Mouse (Mus musculus): Measurements from ENCODE around the gene Tex45. TPM values are rescaled to one million over a fixed set of nuclear protein-coding genes. Genes with fewer than 3 reads are reported as not detected.

Tex45 gene
- polyA plus RNA-seq, 1 experiment from 2014 or later, result not detected

- peak overlapping the region; percentile 93 for H3K27ac ChIP-seq
These were observed 23.2 kb downstream of the Tex45 start for GRCm38 (mm10) chr8:3493845-3494208.

GRCm38 (mm10) chr8:3495578-3496427, 25.1 kb downstream of the Tex45 start:
- Histone ChIP-seq H3K36me3 (peaks cover 39% of the 10 kb centered on the region), H3K4me3 (no peak overlapping the region), H3K27ac (no peak overlapping the region), H3K4me2 (replicated peaks) (no peak overlapping the region), H3K9ac (no peak overlapping the region), H3K27me3 (no peaks in the 10 kb centered on the region), H3K9me3 (replicated peaks) (peaks cover 7% of the 10 kb centered on the region), H3K4me1 (peaks cover 22% of the 10 kb centered on the region)
- 95% methylated on average over 44 of the region's 44 CpGs for WGBS
- no peak for ATAC-seq (ENCODE audit: low FRiP score)

More at GRCm38 (mm10) chr8:3493845-3494208, 23.2 kb downstream of the Tex45 start:
- Histone ChIP-seq H3K9ac (peak overlapping the region; percentile 97), H3K9me3 (replicated peaks) (peaks cover 7% of the 10 kb centered on the region), H3K4me3 (peak overlapping the region; percentile 91), H3K27me3 (no peaks in the 10 kb centered on the region), H3K36me3 (peaks cover 37% of the 10 kb centered on the region), H3K4me2 (replicated peaks) (peak overlapping the region; percentile 73), H3K4me1 (peaks cover 18% of the 10 kb centered on the region)
- 47% methylated on average over 6 of the region's 6 CpGs for WGBS
- peak; percentile 9; the same call in 1 of the 2 replicates for ATAC-seq (ENCODE audit: low FRiP score)

- peaks cover 7% of the 10 kb centered on the region for H3K9me3 ChIP-seq (replicated peaks)
- no peak overlapping the region for H3K9ac ChIP-seq
- H3K4me2 ChIP-seq (replicated peaks), result no peak overlapping the region
- no peak overlapping the region for H3K4me3 ChIP-seq
- no peaks in the 10 kb centered on the region for H3K27me3 ChIP-seq
- no peak overlapping the region for H3K27ac ChIP-seq
- peaks cover 28% of the 10 kb centered on the region for H3K4me1 ChIP-seq
- WGBS, result 90% methylated on average over 15 of the region's 15 CpGs
- H3K36me3 ChIP-seq, result peaks cover 39% of the 10 kb centered on the region
- ATAC-seq (ENCODE audit: low FRiP score), result no peak
These were observed 25.7 kb downstream of the Tex45 start for GRCm38 (mm10) chr8:3496428-3496748.

- Histone ChIP-seq H3K27me3 (no peaks in the 10 kb centered on the region), H3K4me1 (peaks cover 31% of the 10 kb centered on the region), H3K36me3 (peaks cover 39% of the 10 kb centered on the region), H3K4me2 (replicated peaks) (no peak overlapping the region), H3K27ac (no peak overlapping the region), H3K9ac (no peak overlapping the region), H3K4me3 (no peak overlapping the region), H3K9me3 (replicated peaks) (peaks cover 7% of the 10 kb centered on the region)
- no peak for ATAC-seq (ENCODE audit: low FRiP score)
- 91% methylated on average over 3 of the region's 3 CpGs for WGBS
These were observed 27.9 kb downstream of the Tex45 start for GRCm38 (mm10) chr8:3498583-3498982.

- Histone ChIP-seq H3K27me3 (no peaks in the 10 kb centered on the region), H3K9ac (peak overlapping the region; percentile 77), H3K36me3 (peaks cover 34% of the 10 kb centered on the region), H3K4me1 (peaks cover 24% of the 10 kb centered on the region), H3K27ac (peak overlapping the region; percentile 87), H3K4me2 (replicated peaks) (peak overlapping the region; percentile 71), H3K4me3 (peak overlapping the region; percentile 79), H3K9me3 (replicated peaks) (peaks cover 7% of the 10 kb centered on the region)
- WGBS, result 8% methylated on average over 8 of the region's 8 CpGs
- no peak; the same call in 1 of the 2 replicates for ATAC-seq (ENCODE audit: low FRiP score)
These were observed 29.1 kb downstream of the Tex45 start for GRCm38 (mm10) chr8:3499751-3500150.

- peak within 1 kb of the TSS; percentile 79 for H3K4me3 ChIP-seq
- H3K4me2 ChIP-seq (replicated peaks), result peak within 1 kb of the TSS; percentile 71
- peak; percentile 93 for ATAC-seq (ENCODE audit: low FRiP score)
- under 1% methylated on average over 64 of the region's 70 CpGs for WGBS
- peaks cover 24% of the 10 kb centered on the region for H3K4me1 ChIP-seq
- H3K9ac ChIP-seq, result peak within 1 kb of the TSS; percentile 86
- H3K9me3 ChIP-seq (replicated peaks), result peaks cover 7% of the 10 kb centered on the region
- H3K36me3 ChIP-seq, result peaks cover 27% of the 10 kb centered on the region
- H3K27ac ChIP-seq, result peak within 1 kb of the TSS; percentile 87
- no peaks in the 10 kb centered on the region for H3K27me3 ChIP-seq
These were observed 29.8 kb downstream of the Tex45 start, which contains the start of gene Mcoln1 for GRCm38 (mm10) chr8:3500235-3501090. Gene Mcoln1 (plus strand): TSS chr8:3500457.

GRCm38 (mm10) chr8:3502217-3502616, 31.6 kb downstream of the Tex45 start:
- 83% methylated on average over 4 of the region's 4 CpGs for WGBS
- Histone ChIP-seq H3K36me3 (peaks cover 26% of the 10 kb centered on the region), H3K4me2 (replicated peaks) (no peak overlapping the region), H3K9ac (no peak overlapping the region), H3K9me3 (replicated peaks) (no peaks in the 10 kb centered on the region), H3K27me3 (no peaks in the 10 kb centered on the region), H3K4me3 (no peak overlapping the region), H3K27ac (no peak overlapping the region), H3K4me1 (peaks cover 18% of the 10 kb centered on the region)
- no peak for ATAC-seq (ENCODE audit: low FRiP score)

- Histone ChIP-seq H3K27ac (no peak overlapping the region), H3K9ac (no peak overlapping the region), H3K4me1 (no peaks in the 10 kb centered on the region), H3K4me2 (replicated peaks) (no peak overlapping the region), H3K4me3 (no peak overlapping the region), H3K27me3 (no peaks in the 10 kb centered on the region), H3K36me3 (peaks cover 73% of the 10 kb centered on the region), H3K9me3 (replicated peaks) (no peaks in the 10 kb centered on the region)
- 87% methylated on average over 6 of the region's 6 CpGs for WGBS
- ATAC-seq (ENCODE audit: low FRiP score), result no peak
These were observed 37.5 kb downstream of the Tex45 start for GRCm38 (mm10) chr8:3507979-3508754.

GRCm38 (mm10) chr8:3514681-3515247, 44.1 kb downstream of the Tex45 start:
- Histone ChIP-seq H3K9ac (peak overlapping the region; percentile 69; the same call in 1 of the 2 replicates), H3K27ac (peak overlapping the region; percentile 50), H3K4me1 (peaks cover 5% of the 10 kb centered on the region), H3K36me3 (peaks cover 38% of the 10 kb centered on the region), H3K4me2 (replicated peaks) (peak overlapping the region; percentile 94), H3K27me3 (no peaks in the 10 kb centered on the region), H3K9me3 (replicated peaks) (no peaks in the 10 kb centered on the region), H3K4me3 (peak overlapping the region; percentile 52)
- ATAC-seq (ENCODE audit: low FRiP score), result no peak
- WGBS, result 35% methylated on average over 13 of the region's 13 CpGs

GRCm38 (mm10) chr8:3515260-3515671, 44.6 kb downstream of the Tex45 start, which contains the start of gene Pnpla6:
Gene Pnpla6 (plus strand): TSS chr8:3515384.
- peak within 1 kb of the TSS; percentile 94 for H3K4me2 ChIP-seq (replicated peaks)
- peaks cover 33% of the 10 kb centered on the region for H3K36me3 ChIP-seq
- peaks cover 5% of the 10 kb centered on the region for H3K4me1 ChIP-seq
- WGBS, result 0% methylated on average over 24 of the region's 25 CpGs
- H3K9ac ChIP-seq, result peak within 1 kb of the TSS; percentile 69
- H3K9me3 ChIP-seq (replicated peaks), result no peaks in the 10 kb centered on the region
- peak; percentile 63 for ATAC-seq (ENCODE audit: low FRiP score)
- peak within 1 kb of the TSS; percentile 69 for H3K27ac ChIP-seq
- peak within 1 kb of the TSS; percentile 52 for H3K4me3 ChIP-seq
- no peaks in the 10 kb centered on the region for H3K27me3 ChIP-seq

- H3K9ac ChIP-seq, result peak overlapping the region; percentile 69
- H3K4me3 ChIP-seq, result peak overlapping the region; percentile 52
- ATAC-seq (ENCODE audit: low FRiP score), result peak; percentile 57
- WGBS, result under 1% methylated on average over 25 of the region's 25 CpGs
- H3K27ac ChIP-seq, result peak overlapping the region; percentile 69
- peaks cover 27% of the 10 kb centered on the region for H3K36me3 ChIP-seq
- peak overlapping the region; percentile 94 for H3K4me2 ChIP-seq (replicated peaks)
- H3K27me3 ChIP-seq, result no peaks in the 10 kb centered on the region
- peaks cover 5% of the 10 kb centered on the region for H3K4me1 ChIP-seq
- H3K9me3 ChIP-seq (replicated peaks), result no peaks in the 10 kb centered on the region
These were observed 45.2 kb downstream of the Tex45 start for GRCm38 (mm10) chr8:3515771-3516417.
